Mouse (Mus musculus): Measurements from ENCODE around the gene Cic.

DNA sequence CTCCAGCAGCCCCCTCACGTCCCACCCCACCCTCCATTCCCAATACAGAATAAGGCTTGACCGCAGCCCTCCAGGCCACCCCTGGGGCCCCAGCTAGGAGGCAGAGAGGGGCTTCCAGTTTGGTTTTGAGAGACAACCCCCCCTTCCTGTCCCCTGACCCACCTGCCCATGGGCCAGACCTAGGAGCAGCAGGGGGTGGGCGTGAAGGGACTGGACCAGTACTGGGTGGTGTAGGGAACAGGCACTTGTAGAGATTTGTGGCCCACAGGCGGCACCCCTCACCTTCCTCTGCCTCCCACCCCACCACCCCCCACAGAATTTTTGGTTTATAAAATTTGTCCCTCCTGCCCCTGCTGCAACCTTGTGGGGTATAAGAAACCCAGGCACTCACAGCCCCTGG is 24.1 kb upstream of the Cic start:
- TF ChIP-seq CTCF (IDR thresholded peaks at IDR 0.05; ENCODE audit: borderline replicate concordance, insufficient read depth, low read depth, low read length) (no peak), POLR2A (IDR thresholded peaks at IDR 0.05; ENCODE audit: borderline replicate concordance, insufficient read depth, low read length) (no peak)

Data from cerebellum, adult 2 months (tissue).